Mouse (Mus musculus) C2C12 (cell line): ENCODE results near the gene Dnajc16.

ENCODE experiments used
- CTCF ChIP-seq: IDR thresholded peaks from one replicate; pipeline ENCODE4 v1.5.1; 2011; ENCODE audit not compliant: control insufficient read depth, insufficient read depth, insufficient read length
- FOSL1 ChIP-seq: IDR thresholded peaks from one replicate; pipeline ENCODE4 v1.8.0; 2011; ENCODE audit warnings: mild to moderate bottlenecking, low read length; ENCODE audit not compliant: poor library complexity, insufficient read depth, severe bottlenecking
- MAX ChIP-seq: IDR thresholded peaks from one replicate; pipeline ENCODE4 v1.6.1; 2011; ENCODE audit warnings: mild to moderate bottlenecking, control low read depth
- MYOD1 ChIP-seq: IDR thresholded peaks from one replicate; pipeline ENCODE4 v1.6.1; 2011; ENCODE audit warnings: low read depth; ENCODE audit not compliant: control insufficient read depth, insufficient read length
- MYOG ChIP-seq: IDR thresholded peaks from one replicate; pipeline ENCODE4 v1.6.1; 2011; ENCODE audit not compliant: control insufficient read depth, insufficient read length; ENCODE audit errors: extremely low read depth
- USF1 ChIP-seq: IDR thresholded peaks from one replicate; pipeline ENCODE4 v1.6.1; 2011; ENCODE audit warnings: low read depth, mild to moderate bottlenecking, control low read depth, moderate library complexity

DNA sequence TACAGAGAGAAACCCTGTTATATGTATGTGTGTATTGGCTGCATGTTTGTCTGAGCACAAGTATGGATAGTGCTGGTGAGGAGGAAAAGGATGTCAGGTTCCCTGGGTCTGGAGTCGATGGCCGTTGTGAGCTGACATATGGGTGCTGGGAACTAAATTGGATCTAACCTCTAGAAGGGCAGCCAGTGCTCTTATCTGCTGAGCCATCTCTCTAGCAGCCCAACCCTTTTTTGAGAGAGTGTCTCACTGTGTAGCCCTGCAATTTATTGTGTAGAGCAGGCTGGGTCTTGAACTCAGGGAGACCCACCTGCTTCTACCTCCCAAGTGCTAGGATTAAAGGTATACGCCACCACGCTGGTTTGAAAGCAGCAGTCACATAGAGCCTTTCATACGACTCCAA is 65.5 kb downstream of the Dnajc16 start:
- TF ChIP-seq CTCF (no peak), USF1 (no peak), MAX (no peak), FOSL1 (no peak), MYOD1 (no peak), MYOG (no peak)
